8 mouse cellular contexts compared by ENCODE assay signal in the genomic region with DNA sequence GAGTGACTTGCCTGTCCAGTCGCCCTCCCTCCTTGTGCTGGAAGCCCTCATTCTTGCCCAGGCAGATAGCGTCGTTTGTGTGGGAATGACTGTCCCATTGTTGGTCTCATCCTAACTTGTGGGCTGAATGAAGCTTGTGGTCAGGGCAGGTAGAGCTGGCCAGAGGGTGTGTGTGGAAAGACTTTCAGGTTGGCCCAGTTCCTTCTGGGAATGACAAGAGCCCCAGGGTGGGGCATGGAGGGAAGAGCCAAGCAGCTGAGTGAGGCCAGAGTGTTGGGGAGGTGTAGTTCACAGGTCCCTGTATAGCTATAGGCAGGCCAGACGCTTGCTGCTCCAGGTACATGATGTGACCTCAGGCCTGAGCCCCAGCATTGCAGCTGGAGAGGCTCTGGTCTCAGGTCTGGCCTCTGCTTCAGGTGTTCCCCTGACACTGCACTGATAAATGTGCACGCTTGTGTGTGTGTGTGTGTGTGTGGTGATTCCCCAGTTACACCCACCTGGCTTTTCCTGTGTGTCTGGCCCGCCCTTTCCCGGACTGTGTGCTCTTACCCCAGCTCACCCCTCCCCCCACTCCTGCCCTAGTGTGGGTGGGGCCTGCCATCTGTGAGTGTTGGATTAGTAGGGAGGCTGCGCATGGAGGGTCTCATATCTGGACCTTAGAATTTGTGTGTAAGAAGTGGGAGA. TPM values are rescaled to one million over a fixed set of nuclear protein-coding genes. Genes with fewer than 3 reads are reported as not detected.
DNase-seq lines count a peak whose midpoint lies in the region; ATAC-seq and TF ChIP-seq lines count a peak whose summit lies in the region.
"Had no signal": no experiment of that assay in that cellular context is flagged by ENCODE, and none has a peak within 500 bp of the region (broad histone marks: within the 10 kb centered on the region; RNA-seq: fewer than 3 reads in every experiment).

No protein-coding gene starts in this region.

- H3K27ac ChIP-seq in layer of hippocampus, adult 2 months = 0 out of 2 replicates have a peak overlapping the region, but pooled peaks have one; percentile 47
- peak overlapping the region; percentile 54; the same call in 1 of the 2 replicates for H3K27ac ChIP-seq in intestine, embryonic 15.5 days
- H3K27ac ChIP-seq in hindbrain, embryonic 14.5 days = no peak overlapping the region
- H3K27ac ChIP-seq: forebrain, embryonic 15.5 days had no signal

- peak in 1 of 2 experiments; percentile 42 for DNase-seq in layer of hippocampus, adult 2 months (ENCODE audit: low spot score in 2 of 2)
- no peak for DNase-seq in layer of hippocampus, adult 9-10 months (ENCODE audit: low spot score)
- DNase-seq in ZHBTc4 (ENCODE audit: low read depth, low spot score) = peak; percentile 93
- peak; percentile 38 for DNase-seq in naive thymus-derived CD4-positive, alpha-beta T cell, adult 2 months (ENCODE audit: low read depth)
- DNase-seq in layer of hippocampus, adult 11-12 months (ENCODE audit: low spot score) = no peak
- no peak for DNase-seq in hindbrain, embryonic 14.5 days (ENCODE audit: low spot score)

- H3K4me3 ChIP-seq in layer of hippocampus, adult 2 months = no peak overlapping the region
- no peak overlapping the region for H3K4me3 ChIP-seq in intestine, embryonic 15.5 days (replicated peaks)
- no peak overlapping the region for H3K4me3 ChIP-seq in hindbrain, embryonic 14.5 days (replicated peaks; ENCODE audit: low read length)
- H3K4me3 ChIP-seq: forebrain, embryonic 15.5 days had no signal

- H3K4me2 ChIP-seq in intestine, embryonic 15.5 days (replicated peaks) = no peak overlapping the region
- no peak overlapping the region for H3K4me2 ChIP-seq in hindbrain, embryonic 14.5 days (replicated peaks)
- H3K4me2 ChIP-seq: forebrain, embryonic 15.5 days had no signal

- WGBS in intestine, embryonic 15.5 days = 51% methylated on average over 8 of the region's 8 CpGs
- 74% methylated on average over 8 of the region's 8 CpGs for WGBS in hindbrain, embryonic 14.5 days

- H3K27me3 ChIP-seq in intestine, embryonic 15.5 days (replicated peaks) = no peaks in the 10 kb centered on the region
- no peaks in the 10 kb centered on the region for H3K27me3 ChIP-seq in hindbrain, embryonic 14.5 days (ENCODE audit: control insufficient read depth, insufficient read depth, low read length)
- H3K27me3 ChIP-seq: forebrain, embryonic 15.5 days had no signal

- no peak overlapping the region for H3K9ac ChIP-seq in intestine, embryonic 15.5 days
- no peak overlapping the region for H3K9ac ChIP-seq in hindbrain, embryonic 14.5 days
- H3K9ac ChIP-seq: forebrain, embryonic 15.5 days had no signal

- H3K36me3 ChIP-seq in intestine, embryonic 15.5 days = peaks cover 29% of the 10 kb centered on the region
- peaks cover 51% of the 10 kb centered on the region for H3K36me3 ChIP-seq in hindbrain, embryonic 14.5 days (replicated peaks; ENCODE audit: control insufficient read depth, insufficient read depth)

- TF ChIP-seq CTCF in layer of hippocampus, adult 2 months (conservative IDR thresholded peaks at IDR 0.05) = no peak

- H3K4me1 ChIP-seq in intestine, embryonic 15.5 days (replicated peaks) = peaks cover 51% of the 10 kb centered on the region
- H3K4me1 ChIP-seq in hindbrain, embryonic 14.5 days (replicated peaks; ENCODE audit: control insufficient read depth, insufficient read depth, low read length) = peaks cover 12% of the 10 kb centered on the region

- peak; percentile 66 for ATAC-seq in intestine, embryonic 15.5 days
- no peak for ATAC-seq in hindbrain, embryonic 14.5 days (ENCODE audit: low FRiP score)
- ATAC-seq: forebrain, embryonic 15.5 days had no signal

- H3K9me3 ChIP-seq in intestine, embryonic 15.5 days = no peaks in the 10 kb centered on the region
- H3K9me3 ChIP-seq in hindbrain, embryonic 14.5 days (ENCODE audit: control insufficient read depth, low read length) = no peaks in the 10 kb centered on the region
- H3K9me3 ChIP-seq: forebrain, embryonic 15.5 days had no signal

RNA-seq across cellular contexts. Expression of a gene that starts 21.5 kb away (rescaled TPM):
- total RNA-seq in layer of hippocampus, adult 2 months (2021) = 10 to 100 TPM; 76.2 to 81.3 TPM
- 32.6 and 33.5 TPM in 2 replicates for polyA plus RNA-seq in intestine, embryonic 15.5 days (2015; fragmentation: Nextera tagmentation; extraction: Ambion mirVana)
- 48.1 and 56.4 TPM in 2 replicates for polyA plus RNA-seq in hindbrain, embryonic 14.5 days (2014; fragmentation: Nextera tagmentation; extraction: Ambion mirVana)

RNA-seq across cellular contexts. Expression of a gene that starts 37.8 kb away (rescaled TPM):
- 1 to 10 TPM in 1 of 2 experiments, under 1 TPM in 1; 0.92 to 1.3 TPM for total RNA-seq in layer of hippocampus, adult 2 months (2021)
- 18.4 and 19.1 TPM in 2 replicates for polyA plus RNA-seq in intestine, embryonic 15.5 days (2015; fragmentation: Nextera tagmentation; extraction: Ambion mirVana)
- polyA plus RNA-seq in hindbrain, embryonic 14.5 days (2014; fragmentation: Nextera tagmentation; extraction: Ambion mirVana) = 2.9 and 3.0 TPM in 2 replicates

Comparison
In these comparisons a context has a peak if more than half of its experiments do, and no peak if none do; other contexts are left out.
1. DNase-seq: peak in ZHBTc4 (single experiment) and naive thymus-derived CD4-positive, alpha-beta T cell, adult 2 months (single experiment); none in layer of hippocampus, adult 9-10 months (single experiment), layer of hippocampus, adult 11-12 months (single experiment) and hindbrain, embryonic 14.5 days (single experiment).